Mouse (Mus musculus) cerebellum, postnatal 14 days (tissue): ENCODE results near the gene Casp2.

Source experiments
- DNase-seq, 2 experiments: peaks; one replicate each; pipeline ENCODE4 v3.0.0; 2021; ENCODE audit warnings: mixed read lengths in 2 of 2

Gene Casp2

DNA sequence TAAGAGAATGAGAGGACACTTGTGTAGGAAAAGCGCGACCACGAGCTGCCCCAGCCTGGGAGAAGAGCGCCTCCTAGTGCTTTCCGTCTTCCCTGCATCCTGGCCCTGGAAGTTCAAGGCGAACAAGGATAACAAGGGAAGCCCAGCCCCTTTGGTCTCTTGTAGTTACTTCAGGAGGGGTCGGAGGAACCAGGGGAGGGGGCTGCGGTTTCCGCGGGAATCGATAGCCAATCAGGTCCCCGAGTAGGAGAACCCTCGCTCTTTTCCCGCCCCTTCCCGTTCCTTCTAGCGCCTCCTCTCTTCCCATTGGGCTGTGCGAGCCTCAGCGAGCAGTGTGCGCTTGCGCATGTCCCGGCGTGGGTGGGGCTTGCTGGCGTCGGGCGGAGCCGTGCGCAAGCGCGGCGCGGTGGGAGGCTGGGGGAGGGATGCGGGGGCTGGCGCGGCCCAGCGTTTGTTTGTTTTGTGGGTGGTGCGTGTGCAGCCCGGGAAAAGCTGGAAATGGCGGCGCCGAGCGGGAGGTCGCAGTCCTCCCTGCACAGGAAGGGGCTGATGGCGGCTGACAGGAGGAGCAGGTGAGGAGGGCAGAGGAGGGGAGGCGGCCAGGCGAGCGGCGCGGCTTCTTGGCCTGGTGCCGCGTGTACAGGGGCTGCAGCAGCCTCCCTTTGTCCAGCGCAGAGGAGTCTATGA, at the start of gene Casp2:
TSS of gene Casp2 (plus strand) at position 360 of the 687 bp plus-strand sequence.
- peak; percentile 99 for DNase-seq

DNA sequence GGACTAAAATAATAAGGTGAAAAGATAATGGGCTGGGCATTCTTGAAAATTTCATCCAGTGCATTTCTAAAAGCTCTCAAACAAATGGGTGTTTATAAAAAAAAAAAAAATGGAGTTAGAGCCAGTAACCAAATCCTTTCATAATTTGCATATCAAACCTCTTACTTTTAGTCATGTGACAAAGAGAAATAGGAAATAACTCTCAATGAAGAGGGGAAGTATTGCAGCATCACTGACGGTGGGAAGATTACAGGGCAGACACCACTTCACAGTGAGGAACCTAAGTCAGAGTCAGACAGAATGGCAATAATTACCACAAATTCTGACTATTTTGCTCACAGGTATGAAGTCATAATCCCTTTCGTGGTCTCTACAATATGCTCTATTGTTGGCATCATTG, 49.8 kb upstream of the Casp2 start, which contains the start of gene Tas2r144:
TSS of gene Tas2r144 (plus strand) at position 301 of the 400 bp plus-strand sequence.
- DNase-seq: no peak

DNA sequence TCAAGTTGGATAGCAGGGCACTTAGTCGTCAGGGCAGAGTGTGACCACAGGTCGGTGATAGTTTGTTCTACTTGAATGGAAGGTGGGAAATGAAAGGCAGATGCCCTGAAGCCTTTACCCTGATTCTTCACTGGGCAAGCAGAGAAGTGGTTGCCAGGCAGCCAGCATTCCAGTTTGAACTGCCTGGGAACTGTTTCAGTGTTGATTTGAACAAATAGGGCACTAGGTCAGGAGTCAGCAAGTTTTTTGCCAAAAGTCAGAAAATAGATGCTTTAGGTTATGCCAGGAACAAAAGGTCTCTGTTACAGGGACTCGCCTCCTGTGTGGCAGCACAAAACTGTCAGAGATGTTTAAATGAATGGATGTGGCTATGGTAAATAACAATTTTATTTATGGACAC, 42.5 kb upstream of the Casp2 start:
- peak in 1 of 2 experiments; percentile 6 for DNase-seq

- no peak for DNase-seq
These were observed 39.7 kb upstream of the Casp2 start for GRCm38 (mm10) chr6:42225046-42225445.

- DNase-seq: peak; percentile 80 to 84
These were observed 37.3 kb upstream of the Casp2 start for GRCm38 (mm10) chr6:42227240-42228101.

- no peak for DNase-seq
These were observed 35.2 kb upstream of the Casp2 start for GRCm38 (mm10) chr6:42229610-42230009.

DNA sequence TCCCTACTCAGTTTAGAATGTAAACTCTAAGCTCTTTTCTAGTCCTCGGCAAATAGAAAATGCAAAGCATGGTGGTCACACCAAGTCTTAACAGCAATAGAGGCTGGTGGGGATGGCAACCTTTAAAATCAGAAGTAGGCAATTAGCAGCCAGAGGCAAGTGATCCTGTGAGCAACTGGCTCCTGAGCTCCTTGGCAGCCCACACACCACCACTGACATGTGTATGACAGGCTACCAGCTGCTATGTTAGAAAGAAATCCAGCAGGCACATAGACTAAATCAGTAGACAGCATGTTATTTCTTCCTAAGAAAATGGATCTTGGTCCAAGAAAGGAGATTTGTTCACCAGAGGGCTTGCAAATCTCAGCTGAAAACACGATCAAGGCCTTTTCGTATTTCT, 33.6 kb upstream of the Casp2 start:
- no peak for DNase-seq

GRCm38 (mm10) chr6:42237276-42237805, 27.4 kb upstream of the Casp2 start:
- DNase-seq: no peak

DNA sequence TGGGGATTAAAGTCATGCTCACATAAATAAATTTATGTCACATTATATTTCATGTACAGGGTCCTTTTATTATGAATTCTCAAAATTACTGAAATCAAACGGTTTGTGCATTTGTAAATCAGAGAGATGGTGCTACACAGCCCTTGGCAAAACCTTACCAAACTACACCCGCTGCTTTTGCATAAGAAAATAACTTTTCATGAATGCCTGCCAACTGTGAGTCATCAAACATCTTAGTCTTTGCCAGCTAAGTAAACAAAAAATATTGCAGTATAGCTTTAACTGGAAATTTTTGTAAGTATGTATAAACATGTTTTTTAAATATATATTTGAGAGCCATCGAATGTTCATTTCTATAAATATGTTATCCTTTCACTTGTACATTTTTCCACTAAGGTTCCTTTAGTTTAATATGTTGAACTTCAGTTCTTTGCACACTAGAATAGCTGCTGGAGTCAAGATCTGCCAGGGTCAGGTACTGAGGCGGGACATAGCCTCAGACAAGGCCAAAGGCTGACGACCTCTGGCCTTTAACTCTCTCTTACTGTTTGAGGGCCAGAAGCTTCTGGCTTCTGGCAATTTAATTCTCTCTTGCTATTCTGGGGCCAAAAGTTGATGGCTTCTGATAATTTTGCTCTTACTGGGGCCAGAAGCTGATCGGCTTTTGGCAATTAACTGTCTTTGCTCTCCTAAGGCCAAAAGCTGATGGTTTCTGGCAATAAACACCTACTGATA, 23.3 kb upstream of the Casp2 start:
- DNase-seq: no peak

DNA sequence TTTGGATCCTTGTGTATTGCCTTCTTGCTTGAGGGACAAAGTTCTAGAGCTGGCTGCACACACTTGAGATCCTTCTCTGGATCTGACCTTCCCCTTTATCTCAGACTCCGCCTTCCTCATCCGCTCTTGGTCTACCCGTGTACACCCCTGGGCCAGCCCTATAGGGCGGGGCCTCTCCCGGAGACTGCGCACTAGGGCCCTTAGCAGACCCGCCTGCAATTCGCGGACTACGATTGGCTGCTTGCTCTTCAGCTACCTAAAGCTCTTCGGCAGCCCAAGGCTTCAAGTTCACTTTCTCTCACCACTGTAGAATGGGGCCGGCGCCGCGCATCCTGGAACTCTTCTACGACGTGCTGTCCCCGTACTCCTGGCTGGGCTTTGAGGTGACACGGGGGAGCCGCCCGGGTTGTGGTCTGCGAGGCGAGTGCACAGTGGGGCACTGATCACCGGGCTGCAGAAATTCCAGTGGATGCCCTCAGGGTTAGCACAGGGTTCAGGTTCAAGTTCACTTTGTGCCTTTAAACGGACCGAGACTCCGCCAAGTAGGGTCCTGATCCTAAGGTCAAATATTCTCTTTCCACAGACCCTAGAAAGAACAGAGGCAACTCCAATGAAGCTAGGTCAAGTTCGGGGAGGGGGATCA, 19.0 kb upstream of the Casp2 start, which contains the start of gene Gstk1:
TSS of gene Gstk1 (plus strand) at position 225 of the 643 bp plus-strand sequence.
- peak; percentile 77 to 78 for DNase-seq

DNA sequence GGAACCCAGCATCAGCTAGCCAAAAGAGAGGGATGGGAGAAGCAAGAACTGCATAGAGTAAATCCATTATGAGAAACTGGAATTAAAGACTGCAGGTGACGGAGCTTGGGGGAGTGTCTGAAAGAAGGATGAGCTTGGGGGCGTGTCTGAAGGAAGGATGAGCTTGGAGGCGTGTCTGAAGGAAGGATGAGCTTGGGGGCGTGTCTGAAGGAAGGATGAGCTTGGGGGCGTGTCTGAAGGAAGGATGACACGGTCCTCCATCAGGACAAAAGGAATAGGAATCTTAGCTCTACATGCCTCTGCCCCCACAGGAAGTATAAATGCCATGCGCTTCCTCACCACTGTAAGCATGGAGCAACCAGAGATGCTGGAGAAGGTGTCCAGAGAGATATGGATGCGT, 17.6 kb upstream of the Casp2 start:
- peak in 1 of 2 experiments; percentile 8 for DNase-seq

- DNase-seq: no peak
These were observed 16.8 kb upstream of the Casp2 start for GRCm38 (mm10) chr6:42247981-42248380.

- DNase-seq: no peak
These were observed 13.0 kb upstream of the Casp2 start for GRCm38 (mm10) chr6:42251791-42252190.

GRCm38 (mm10) chr6:42253103-42253502, 11.7 kb upstream of the Casp2 start:
- peak; percentile 25 to 38 for DNase-seq

DNA sequence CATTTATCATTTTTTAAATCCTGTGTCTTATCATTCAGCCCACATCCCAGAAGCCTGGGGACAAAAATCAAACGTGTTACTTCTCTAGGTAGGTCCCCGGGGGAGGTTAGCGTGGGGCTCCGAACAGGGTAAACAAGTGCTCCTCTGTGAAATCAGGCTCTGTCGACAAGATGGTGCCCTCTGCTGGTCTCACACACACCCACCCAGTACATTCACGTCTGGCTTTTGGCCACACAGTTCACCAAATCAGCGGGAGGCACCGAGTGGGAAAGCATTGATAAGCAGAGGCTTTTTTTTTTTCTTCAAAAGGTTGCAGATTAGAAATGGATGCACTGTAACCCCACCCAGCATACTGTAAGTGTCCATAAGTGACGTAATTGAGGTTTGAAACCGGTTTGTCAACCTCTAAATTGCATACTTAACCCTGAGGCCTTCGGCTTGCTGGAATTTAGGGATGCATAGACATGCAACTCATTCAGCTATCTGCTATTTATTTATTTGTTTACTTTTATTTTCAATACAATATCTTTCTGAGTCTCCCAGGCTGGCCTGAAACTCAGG, 7.4 kb upstream of the Casp2 start:
- DNase-seq: peak; percentile 59 to 73

GRCm38 (mm10) chr6:42260430-42260829, 4.4 kb upstream of the Casp2 start:
- no peak for DNase-seq

DNA sequence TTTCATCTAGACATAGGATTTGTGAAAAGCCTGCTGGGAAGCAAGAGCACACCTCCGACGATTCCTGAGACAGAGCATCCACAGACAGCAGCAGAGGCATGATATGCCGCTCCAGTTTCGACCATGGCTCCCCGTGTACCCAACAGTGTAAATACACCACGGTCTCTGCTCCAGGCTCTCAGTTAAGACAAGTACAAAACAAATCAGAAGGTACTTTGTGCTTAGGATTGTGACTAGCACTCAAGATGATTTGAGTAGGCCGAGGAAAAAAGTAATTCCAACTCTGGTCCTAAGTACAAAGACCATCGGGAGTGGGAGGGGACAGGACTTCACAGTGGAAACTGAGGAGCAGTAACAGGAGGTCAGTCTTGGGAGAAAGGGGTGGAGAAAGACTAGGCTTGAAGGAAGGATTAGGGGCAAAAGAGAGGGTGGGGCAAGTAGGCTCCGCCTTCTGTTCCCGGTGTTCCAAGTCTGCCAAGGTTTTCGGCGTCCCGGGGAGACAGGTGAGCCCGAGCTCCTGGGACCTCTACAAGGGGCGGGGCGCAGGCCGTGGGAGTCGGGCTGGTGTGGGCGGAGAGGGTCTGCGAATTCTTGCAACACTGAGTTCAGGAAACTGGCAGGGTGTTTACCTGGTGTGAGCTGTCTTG, 3.1 kb upstream of the Casp2 start, which contains the start of gene Tmem139:
TSS of gene Tmem139 (plus strand) at position 447 of the 647 bp plus-strand sequence.
- DNase-seq: no peak

DNA sequence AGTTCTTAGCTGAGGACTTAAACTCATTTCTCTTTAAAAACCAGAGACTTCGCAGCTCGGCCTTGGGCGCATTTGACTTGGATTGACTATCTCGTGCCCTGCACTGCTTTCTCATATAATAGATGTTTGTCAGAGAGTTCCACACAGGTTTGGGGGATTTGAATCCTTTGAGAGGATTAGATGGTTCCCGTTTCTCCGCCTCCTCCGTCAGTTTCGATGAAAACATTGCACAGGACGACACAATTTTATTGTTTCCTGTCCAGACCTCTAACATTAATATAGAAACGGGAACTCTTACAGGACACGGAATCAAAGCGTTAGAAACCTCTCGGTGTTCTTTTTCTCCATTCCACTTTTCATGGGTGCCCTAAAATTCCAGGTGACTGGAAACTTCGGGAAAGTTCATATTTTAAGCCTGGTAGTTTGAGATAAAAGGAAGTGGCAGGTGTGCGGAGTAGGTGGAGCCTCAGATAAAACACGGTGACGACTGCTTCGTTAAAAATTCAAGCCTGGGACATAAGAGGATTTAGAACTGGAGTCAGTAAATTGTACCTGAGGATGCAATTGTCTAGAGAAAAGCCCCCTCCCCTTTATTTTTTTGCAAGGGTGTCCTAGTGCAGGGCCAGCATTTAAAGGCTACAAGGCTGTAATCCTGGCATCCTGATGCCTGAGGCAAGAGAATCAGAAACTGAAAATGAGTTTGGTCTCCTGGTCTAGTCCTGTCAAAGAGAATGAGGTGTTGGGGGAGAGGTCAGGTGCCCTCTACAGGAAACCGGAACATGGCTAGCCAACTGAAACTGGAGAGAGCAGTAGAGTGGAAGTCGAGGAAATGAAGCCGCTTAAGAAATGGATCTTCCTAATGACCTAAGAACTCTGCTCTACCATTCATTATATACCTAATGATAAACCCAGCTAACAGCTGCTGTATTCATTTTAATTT, 876 bp downstream of the Casp2 start:
- peak in 1 of 2 experiments; percentile 22 for DNase-seq

DNA sequence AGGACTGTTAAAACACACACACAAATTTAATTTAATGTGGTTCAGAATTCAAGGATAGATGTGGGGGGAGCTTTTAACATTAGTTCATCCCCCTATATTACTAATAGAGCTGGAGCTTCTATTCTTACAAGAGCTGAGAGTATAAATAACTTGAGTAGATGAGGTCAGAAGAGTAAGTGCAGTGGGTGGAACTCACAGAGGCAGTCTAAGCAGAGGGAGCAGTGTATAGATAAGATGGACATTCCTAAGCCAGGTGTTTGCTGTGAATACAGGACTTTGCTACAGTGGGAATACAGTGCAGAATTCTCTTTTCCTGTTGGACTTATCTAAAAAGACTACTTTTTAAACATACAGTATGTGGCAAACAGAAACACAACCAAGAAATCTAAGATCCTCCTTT, 6.0 kb downstream of the Casp2 start:
- no peak for DNase-seq

GRCm38 (mm10) chr6:42276151-42276550, 11.4 kb downstream of the Casp2 start:
- DNase-seq: no peak
